Mouse (Mus musculus): ENCODE data around the gene Rdh7.
"Not testable (repeated sequence)": the region's sequence is repeated elsewhere in the genome, so short reads cannot be mapped to it uniquely, and the experiment has no call there.

DNA sequence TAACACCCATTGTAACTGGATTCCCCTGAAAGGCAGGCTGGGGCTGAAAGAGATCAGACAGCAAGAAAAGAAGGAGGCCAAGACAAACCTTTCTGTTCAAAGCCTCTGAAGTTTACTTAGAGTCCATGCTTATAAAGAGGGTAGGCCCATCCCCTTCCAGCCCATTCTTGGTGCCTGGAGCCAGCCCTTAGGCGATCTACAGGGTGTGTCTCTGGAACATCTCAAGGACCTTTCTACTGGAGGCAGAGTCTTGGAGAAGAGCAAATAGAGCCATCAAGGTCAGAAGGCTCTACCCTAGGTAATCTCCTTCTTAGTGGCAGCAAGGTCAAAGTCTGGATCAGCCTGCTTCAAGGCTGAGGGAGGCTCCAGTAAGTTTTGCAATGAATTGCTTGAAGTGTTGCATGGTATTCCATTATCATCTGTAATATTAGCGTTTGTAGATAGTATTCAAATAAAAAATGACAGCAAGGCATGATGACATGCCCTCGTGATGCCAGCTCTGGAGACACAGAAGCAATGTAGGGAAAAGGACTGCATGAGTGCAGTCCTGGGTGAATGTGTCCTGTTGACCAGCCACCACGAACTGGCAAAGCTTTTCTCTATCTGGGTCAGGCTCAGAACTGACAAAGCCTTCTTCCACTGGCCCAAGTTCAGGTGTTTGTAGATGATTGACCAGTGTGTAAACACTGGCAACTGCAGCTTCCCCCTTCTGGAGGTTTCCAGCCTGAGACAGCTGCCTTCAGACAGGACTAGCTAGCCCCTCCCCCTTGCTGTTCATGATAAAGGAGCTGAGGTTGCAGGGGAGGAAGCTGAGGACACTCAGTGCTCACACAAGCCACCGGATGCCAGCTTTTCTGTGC is 4.8 kb upstream of the Rdh7 start:
- not testable (repeated sequence) for TF ChIP-seq CTCF (IDR thresholded peaks at IDR 0.05; ENCODE audit: low read depth, low read length); TAL1 (conservative IDR thresholded peaks at IDR 0.05; ENCODE audit: low read depth, low read length); POLR2AphosphoS5 (IDR thresholded peaks at IDR 0.05; ENCODE audit: insufficient replicate concordance, low read depth, low read length); GATA1 (IDR thresholded peaks at IDR 0.05; ENCODE audit: borderline replicate concordance, low read length)
